Mouse (Mus musculus) 416B (cell line): ENCODE measurements around the gene Tmem167.

Source experiments
- DNase-seq: peaks from one replicate; pipeline ENCODE4 v3.0.0; 2011; ENCODE audit warnings: low read depth

Tmem167 gene

DNA sequence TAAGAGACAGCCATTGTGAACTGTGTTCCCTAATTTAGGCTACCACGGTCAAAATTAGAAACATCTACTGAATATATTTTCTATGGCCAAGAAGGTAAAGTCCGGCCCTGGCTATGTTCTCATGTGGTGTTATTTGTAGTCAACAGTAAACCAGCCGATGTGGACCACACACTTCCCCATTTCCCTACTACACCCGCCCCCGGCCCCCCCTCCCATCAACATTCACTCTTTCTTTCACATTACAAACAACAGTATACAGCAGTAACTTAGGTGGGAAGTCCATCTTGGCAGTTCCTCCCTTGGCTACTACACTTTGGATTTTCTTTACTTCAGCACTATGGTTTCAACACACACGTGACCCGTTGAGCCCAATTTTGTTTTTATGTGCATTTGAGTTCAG lies 94.6 kb downstream of the Tmem167 start:
- no peak for DNase-seq

DNA sequence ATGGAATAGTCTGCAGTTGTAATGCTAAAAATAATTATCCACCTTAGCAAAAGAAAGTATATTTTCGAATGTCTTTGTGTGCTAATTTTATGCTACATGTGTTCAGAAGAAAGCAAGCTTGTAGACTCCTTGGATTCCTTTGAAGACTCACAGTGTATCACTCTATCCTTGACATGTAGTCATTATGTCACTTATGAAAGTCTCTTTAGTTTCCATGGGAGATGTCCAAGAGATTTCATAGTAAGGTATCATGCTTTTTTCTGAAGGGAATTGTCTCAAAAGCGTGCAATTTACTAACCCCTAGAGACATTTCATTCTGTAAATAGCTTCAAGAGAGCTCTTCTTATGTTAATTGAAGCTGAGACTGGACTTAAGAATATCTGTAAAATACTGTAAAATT lies 97.8 kb downstream of the Tmem167 start:
- DNase-seq, result no peak

DNA sequence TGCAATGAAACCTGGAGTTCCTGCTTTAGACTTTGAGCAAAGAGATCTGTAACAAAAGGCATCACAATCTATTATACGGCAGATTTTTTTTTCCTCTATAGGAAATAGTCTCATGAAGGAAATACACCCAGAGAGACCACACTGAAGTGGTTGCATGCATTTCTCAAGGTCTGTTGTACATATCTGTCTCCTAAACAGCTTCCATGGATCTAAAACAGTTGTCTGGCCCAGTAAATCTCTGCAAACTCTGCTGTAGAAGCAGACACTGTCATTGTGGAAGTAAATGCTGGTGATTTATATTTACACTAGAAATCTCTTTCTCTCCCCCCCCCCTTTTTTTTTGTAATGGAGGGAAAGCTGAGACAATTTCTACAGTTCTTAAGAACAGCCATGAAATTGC lies 99.1 kb downstream of the Tmem167 start:
- DNase-seq, result no peak

DNA sequence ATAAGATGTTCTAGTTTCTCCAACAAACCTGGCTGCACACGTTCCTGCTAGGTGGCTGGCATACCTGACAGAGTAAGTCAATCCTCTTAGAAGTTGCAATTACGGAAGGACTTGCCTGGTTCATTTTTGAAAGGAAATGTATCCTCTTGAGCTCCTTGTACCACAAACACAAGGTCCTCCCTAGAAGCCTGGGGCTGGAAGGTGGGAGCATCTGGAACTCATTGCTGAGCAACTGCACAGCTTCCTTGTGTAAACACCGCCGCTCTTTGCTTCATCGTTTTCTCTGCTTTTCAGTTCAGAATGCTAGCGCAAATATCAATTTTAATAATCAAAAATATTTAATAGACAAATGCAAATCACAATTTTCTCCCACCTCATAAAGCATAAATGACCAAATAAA lies 102.9 kb downstream of the Tmem167 start:
- no peak for DNase-seq
